Mouse (Mus musculus) gastrocnemius, postnatal 4 days (tissue): ENCODE data around the gene Zfp184. TPM values are rescaled to one million over a fixed set of nuclear protein-coding genes. Genes with fewer than 3 reads are reported as not detected.

Experiments used
- DNase-seq, 2 experiments: peaks; one replicate each; pipeline ENCODE4 v3.0.0; 2021 to 2022; ENCODE audit warnings: low spot score in 2 of 2, mixed read lengths in 2 of 2
- total RNA-seq, 2 experiments: library from RNA; stranded (reverse); gene quantifications; 2 replicates each; pipeline ENCODE4 v1.2.3; 2021

Gene Zfp184
- total RNA-seq, 2 experiments from 2014 or later = 1.4 to 2.6 TPM

DNA sequence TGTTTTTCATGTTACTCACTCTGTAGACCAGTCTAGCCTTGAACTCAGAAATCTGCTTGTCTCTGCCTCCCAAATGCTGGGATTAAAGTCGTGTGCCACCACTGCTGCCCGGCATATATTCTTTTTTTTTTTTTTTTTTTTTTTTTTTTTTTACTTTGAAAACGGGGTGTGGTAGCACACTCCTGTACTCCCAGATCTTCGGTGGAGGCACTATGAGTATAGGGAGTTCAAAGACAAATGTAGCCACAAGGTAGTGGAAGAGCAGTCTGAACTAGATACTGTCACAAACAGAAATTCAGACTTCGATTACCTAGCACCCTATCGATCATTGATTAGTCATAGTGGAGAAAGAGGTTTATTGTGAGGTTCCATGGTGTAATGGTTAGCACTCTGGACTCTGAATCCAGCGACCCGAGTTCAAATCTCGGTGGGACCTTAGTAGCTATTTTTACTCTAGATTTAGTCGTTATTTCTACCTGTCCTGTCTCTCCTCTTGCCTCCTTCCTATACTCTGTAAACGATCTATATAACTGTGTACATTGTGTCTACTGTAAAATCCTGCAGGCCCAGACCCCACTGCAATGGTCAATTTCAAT lies 25.0 kb upstream of the Zfp184 start:
- DNase-seq = no peak

DNA sequence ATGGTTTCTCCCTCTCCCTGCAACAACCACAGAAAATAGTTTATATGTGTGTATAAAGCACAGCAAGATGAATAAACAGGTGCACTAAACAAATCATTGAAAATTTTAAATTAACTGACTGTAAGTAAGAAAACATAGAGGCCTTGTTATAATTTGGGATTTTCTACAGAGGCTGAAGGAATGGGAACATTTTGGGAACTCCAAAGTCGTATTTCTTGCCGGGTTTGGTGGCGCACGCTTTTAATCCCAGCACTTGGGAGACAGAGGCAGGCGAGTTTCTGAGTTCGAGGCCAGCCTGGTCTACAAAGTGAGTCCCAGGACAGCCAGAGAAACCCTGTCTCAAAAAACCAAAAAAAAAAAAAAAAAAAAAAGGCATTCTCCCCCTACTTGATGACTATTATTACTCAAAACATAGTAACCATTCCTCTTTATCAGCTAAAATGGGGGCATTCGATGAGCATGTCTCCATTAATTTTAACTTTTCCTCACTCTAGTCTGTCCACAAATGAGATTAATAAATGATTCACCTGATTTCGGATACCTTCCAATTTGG lies 24.1 kb upstream of the Zfp184 start:
- no peak for DNase-seq

DNA sequence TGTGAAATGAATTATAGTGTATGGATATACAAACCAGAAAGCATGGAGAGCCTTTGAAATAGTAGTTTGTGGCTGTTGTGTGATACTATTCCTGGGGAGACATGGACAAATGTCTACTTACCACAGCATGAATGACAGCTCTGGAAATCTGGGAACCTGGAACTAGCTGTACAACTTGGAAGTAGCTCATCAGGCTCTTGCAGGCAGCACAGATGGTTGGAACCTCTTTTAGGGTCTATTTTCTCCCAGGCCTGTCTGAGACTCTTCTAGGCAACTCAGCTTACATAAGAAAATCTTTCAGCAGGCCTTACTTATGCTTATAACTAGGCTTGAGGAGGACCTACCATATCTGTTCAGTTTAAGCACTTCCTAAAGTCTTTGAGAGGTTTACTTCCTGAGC lies 21.5 kb upstream of the Zfp184 start:
- DNase-seq = no peak

DNA sequence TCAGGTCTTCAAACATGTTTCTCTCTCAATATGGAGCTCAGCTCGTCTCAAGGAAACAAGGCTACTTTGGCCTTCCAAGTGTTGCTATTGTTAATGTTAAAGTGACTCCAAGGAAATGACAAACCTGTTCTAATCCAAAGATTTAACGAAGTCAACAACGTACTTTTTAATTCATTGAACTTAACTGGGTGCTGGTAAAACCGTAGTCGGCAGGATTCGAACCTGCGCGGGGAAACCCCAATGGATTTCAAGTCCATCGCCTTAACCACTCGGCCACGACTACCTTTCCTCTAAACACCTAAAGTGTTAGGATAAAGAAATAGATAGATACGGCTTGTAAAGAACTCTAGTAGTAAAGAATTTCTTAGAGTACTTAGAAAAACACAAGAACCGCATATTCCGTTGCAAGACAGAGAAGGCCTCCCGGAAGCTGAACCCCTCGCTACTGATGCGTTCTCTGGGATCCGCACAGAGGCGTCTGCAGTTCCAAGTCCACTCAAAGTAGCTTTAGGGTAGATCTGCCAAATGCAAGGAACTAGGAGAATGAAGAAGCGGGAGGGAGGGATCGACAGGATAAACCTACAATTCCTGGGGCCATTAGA lies 20.1 kb upstream of the Zfp184 start:
- no peak for DNase-seq

DNA sequence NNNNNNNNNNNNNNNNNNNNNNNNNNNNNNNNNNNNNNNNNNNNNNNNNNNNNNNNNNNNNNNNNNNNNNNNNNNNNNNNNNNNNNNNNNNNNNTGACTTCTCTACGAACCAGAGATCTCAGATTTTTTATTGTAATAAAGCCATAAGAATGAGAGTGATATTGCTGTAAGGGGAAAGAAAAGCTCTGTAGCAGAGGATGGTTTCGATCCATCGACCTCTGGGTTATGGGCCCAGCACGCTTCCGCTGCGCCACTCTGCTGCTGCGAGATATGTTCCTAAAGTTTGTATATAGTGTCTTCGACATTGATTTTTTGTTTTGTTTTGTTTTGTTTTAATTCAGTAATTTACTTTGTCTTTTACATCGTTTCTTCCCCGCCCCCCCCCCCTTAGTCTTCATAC lies 13.9 kb upstream of the Zfp184 start:
- no peak for DNase-seq

DNA sequence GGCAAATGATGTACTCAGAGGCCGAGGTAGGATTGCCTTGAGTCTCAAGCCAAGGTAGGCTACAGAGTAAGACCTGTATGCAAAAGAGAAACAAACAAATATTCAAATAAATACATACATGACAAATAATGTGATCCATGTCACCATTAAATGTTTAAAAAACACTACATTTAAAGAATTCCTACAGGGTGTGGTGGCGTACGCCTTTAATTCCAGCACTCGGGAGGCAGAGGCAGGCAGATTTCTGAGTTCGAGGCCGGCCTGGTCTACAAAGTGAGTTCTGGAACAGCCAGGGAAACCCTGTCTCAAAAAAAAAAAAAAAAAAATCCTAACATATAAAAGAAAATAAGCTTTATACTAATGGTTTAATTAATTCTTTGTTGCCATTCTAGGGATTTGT lies 13.2 kb upstream of the Zfp184 start:
- no peak for DNase-seq

DNA sequence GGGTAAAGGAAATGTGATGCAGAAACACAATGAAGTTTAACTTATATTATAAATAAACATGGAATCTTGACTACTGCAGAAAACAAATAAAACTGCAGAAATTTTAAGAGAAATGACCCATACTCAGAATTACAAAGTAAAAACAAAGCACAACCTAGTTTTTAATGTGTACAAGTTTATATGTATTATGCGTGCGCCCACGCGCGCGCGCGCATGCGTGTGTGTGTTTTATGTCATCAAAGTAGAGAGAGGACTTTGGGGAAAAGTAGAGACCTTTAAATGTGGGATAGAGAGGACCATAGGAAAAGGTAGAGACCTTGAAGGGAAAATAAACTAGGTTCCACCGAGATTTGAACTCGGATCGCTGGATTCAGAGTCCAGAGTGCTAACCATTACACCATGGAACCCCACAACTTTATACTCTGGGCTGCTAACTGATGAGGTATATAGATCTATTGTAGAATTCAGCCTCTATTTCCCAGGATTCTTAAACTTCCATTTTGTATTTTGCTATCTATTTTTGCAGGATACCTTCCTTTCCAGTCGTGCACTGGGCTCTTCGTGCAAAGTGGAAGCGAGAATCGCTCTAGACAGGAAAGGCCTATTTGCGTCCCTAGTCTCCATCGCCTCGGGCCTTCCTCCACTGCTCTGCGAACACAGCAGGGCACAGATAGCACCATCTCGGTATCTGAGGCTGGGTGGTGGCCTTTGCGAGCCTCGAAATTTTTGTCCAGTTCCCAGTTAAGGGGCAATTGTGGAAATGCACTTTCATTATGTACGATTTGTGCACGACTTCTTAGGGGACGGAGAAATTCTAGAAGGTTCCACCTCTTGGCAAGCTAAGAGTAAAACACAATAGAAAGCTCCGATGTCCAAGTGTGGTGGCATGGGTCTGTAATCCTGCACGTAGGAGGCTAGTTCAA lies 11.0 kb upstream of the Zfp184 start:
- DNase-seq = no peak

DNA sequence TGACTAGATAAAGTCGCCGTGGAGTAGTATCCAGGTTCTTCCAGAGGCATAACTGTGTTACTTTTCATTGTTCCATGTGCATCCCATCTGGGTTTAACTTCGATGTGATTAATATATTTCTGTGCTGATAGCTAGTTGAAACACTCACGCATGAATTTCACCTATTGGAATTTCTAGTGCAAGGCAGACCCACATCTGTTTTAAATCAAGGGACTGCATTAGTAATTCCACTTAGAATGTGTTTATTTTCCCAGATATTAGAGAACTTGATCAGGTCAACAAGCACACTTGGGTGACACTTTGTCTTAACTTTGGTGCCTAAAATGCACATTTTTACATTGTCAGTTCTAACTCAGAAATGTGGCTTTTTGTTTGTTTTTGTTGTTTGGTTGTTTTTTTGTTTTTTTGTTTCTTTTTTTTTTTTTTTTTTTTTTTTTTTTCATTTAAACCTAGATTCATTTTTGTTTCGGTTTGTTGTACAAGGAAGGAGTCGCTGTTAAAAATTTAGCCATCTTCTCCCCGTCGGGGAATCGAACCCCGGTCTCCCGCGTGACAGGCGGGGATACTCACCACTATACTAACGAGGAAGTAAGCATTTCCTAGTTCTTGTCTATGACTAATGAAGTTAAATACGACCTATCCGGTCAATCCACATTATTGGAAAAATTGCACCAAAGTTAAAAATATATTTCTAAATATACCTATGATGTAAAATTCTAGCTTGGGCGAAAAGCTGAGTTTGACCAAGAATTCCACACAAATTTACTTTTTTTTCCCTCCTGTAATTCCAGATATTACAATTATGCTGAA lies 9.7 kb upstream of the Zfp184 start:
- peak; percentile 25 to 39 for DNase-seq

DNA sequence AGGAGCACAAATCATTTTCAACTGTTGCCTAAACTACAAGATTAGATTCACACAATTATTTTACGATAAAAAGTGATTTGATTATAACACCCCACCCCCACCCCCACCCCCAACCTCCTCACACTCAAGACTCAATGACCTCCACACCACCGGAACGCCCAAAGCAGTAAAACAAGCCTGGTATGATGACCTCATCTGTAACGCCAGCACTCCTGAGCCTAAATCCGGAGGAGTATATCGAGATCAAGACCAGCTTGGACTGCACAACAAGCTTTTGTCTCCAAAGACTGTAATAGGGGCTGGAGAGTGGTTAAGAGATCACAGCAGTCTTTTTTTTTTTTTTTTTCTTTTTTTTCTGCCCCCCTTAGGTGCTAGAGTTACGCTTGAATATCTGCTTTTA lies 9.1 kb upstream of the Zfp184 start:
- no peak for DNase-seq

DNA sequence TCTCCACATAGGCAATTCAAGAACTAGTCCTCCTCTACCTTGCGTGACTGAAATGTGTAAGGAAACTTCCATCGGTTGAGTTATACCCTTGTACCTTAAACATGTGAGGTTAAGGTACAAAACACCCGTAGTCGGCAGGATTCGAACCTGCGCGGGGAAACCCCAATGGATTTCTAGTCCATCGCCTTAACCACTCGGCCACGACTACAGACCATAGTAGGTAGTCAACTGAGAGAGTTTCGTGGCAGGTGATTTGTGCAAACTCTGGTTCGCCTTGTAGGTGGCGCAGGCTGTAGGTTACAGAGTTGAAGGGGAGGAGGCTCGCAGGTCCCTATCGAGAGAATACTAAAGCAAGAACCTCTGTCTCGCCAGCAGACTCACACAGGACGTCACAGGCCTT lies 7.9 kb upstream of the Zfp184 start:
- no peak for DNase-seq

DNA sequence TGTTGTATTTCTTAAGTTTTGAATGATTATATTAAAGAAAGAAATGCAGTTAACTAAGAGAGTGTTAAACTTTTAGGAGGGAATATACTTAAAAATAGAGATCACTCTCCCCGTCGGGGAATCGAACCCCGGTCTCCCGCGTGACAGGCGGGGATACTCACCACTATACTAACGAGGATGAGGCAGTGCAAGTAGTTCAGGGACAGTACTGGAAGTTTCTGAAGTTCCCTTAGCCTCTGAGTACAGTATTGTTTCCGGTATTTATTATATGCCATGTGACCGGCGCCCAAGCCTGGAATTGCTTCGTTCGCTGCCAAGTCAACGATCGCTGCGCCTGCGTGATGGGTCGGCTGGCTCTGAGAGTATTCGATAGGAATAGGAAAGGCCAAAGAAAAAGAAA lies 4.7 kb upstream of the Zfp184 start:
- peak; percentile 67 to 78 for DNase-seq

DNA sequence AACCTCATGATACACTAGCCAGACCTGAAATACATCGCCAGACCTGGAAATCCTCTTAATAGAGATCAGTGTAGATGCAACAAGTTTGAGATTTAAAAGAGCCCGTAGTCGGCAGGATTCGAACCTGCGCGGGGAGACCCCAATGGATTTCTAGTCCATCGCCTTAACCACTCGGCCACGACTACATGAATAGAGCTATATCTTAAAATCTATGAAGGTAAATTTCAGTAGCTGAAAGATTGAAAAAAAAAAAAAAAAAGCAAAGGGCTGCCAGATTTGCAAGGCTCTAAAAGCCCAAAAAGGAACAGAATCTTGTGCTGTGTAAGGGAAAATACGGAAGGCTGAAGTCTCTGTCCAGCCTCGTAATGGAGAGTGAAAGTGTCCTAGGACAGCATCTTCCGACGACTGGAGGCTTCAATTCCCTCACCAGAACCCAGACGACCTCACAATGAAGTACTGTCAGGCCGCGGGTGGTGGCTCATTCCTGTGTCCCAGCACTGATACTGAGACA lies 4.0 kb upstream of the Zfp184 start:
- peak; percentile 46 to 70 for DNase-seq

DNA sequence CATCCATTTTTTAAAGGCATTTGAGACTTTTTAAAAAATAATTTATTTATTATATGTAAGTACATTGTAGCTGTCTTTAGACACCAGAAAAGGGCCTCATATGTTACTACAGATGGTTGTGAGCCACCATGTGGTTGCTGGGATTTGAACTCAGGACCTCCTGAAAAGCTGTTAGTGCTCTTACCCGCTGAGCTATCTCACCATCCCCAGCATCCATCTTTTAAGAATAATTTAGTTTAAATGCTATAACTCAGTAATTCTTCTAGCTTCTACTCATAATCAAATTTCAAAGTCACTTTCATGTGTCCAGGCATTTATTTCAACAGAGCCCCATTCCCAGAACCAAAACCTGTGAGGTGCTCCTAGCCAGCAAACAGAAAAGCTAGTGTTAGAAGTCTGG lies 1.2 kb upstream of the Zfp184 start:
- no peak for DNase-seq

DNA sequence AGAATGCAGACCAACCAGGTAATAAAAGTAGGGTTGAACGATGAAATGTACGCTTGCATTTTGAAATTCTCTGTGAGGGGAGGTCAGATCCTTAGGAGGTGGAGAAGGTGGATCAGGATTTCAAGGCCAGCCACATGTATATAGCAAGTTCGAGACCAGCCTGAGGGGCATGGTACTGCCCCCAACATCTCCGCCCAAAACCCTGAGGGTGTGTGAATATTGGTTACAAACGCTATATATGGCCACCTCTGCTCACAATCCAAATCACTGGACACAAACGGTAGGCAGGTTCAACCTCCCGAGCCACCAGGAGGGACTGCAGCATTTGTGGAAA lies 335 bp upstream of the Zfp184 start:
- DNase-seq = no peak

DNA sequence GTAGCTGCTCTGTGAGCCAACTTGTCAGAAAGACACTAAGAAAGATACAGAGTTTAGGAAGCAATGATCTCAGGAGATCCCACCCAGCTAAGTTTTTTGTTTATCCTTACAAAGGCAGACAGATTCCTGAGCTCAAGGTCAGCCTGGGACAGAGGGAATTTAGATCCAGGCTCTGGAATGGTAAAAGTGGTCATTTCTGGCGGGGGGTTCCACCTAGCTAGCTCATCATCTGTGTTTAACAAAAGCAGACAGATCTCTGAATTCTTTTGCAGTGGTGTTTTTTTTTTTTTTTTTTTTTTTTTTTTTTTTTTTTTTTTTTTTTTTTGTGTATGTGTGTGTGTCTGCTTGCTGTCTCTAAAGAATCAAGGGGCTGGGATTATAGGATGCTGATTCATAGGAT lies 24.4 kb downstream of the Zfp184 start:
- no peak for DNase-seq

DNA sequence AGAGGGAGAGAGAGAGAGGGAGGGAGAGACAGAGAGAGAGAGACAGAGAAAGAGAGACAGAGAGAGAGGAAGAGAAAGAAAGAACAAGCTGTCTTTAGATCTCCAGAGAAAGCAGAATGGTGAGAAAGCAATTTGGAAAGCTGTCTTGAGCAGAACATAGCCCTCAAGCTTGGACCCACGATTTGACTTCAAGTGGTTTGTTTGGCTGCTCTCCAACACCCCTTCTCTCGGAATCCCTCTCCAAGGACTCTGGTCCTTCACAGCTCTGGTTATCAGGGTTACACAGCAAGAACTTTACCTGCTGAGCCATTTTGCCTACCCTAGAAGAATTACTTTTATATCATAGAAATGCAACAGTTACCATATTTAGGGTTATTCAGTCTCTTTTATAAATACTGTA lies 24.9 kb downstream of the Zfp184 start:
- DNase-seq = no peak

DNA sequence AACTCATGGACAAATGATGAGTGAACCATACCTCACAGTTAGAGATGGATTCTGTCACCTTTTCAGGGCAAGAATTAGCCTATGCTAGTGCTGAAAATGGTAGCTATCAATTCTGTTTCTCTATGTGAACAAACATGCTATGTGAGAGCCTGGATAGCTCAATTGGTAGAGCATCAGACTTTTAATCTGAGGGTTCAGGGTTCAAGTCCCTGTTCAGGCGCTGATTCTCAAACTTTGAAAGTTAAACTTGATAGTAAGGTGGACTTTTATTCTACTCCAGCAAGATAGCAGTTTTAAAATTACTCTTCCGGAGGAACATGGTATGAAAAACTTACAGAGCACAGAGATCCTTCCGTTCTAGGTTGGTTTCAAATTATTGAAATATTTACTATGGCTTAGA lies 26.7 kb downstream of the Zfp184 start:
- DNase-seq = no peak

DNA sequence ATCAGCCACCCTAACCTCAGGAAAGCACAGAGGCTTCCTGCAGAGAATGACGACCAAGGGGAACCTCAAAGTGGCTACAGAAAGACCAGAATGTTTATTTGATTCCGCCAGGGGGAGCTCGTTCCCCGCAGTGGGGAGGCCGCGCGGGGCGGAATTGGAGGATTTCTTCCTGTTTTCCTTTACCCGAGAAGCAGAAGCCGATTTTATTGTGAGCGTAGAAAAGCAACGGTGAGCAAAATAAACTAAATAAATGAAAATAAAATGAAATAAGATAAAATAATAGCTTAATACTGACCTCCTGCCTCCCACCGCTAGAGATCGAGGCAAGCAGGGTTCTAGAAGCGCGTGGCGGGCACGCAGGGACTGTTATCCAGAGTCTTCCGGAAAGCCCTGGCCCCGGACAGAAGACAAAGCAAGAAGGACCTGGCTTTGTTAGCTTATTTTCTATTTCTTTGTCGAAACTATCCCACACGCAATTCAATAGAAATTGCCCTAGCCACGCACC lies 29.4 kb downstream of the Zfp184 start:
- DNase-seq = peak; percentile 86 to 90

DNA sequence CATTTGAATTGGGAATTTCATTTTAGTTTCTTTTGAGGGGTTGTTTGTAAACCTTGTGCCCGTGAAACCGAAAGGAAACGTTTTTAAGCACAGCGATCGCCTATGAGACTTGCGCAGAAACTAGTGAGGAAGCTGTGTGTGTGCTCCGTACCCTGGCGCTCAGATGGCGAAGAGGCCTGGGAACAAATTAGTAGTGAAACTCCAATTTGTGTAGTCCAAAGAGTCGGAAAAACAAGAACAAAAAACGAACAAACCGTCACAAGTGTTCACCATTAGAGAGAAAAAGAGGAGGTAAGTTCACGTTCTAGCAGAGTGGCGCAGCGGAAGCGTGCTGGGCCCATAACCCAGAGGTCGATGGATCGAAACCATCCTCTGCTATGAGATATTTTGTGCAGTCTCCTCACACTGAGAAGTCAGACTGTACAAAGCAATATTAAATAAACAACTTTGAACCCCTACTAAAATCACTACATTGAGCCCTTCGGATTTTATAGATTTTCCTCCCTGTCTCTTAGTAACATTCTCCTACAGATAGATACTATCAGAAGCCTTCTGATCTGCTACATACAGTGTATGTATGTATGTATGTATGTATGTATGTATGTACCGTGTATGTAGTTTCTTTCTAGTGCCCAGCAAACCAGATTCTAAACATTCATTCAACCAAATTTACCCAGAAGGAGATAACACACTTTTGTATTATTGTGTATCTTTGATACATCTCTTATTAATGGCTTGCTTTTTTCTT lies 30.0 kb downstream of the Zfp184 start:
- peak; percentile 27 to 58 for DNase-seq
